Mouse (Mus musculus) lung, embryonic 14.5 days (tissue): ENCODE results near the gene Rabac1. TPM values are rescaled to one million over a fixed set of nuclear protein-coding genes. Genes with fewer than 3 reads are reported as not detected.

Source experiments
- ATAC-seq: fragments of 200-750 bp; cut with Nextera tagmentation; 2 replicates; pipeline ENCODE4 v1.8.0; 2017; ENCODE audit warnings: mild to moderate bottlenecking, moderate TSS enrichment, moderate library complexity; ENCODE audit not compliant: insufficient read depth
- DNase-seq: peaks from one replicate; pipeline ENCODE4 v3.0.0-alpha.2; 2015
- H3K27ac ChIP-seq: fragments of 300-500 bp; sonication (generic); 2 replicates; pipeline ENCODE4 v1.5.1; 2014; ENCODE audit warnings: low read depth, mild to moderate bottlenecking, moderate library complexity
- H3K27me3 ChIP-seq: fragments of 300-500 bp; sonication (generic); 2 replicates; pipeline ENCODE4 v1.6.1; 2014; ENCODE audit warnings: low read length, control low read depth; ENCODE audit not compliant: insufficient read depth
- H3K36me3 ChIP-seq: fragments of 300-500 bp; sonication (generic); 2 replicates; pipeline ENCODE4 v1.6.1; 2014; ENCODE audit warnings: control low read depth; ENCODE audit not compliant: insufficient read depth
- H3K4me1 ChIP-seq: fragments of 300-500 bp; sonication (generic); 2 replicates; pipeline ENCODE4 v1.6.1; 2014; ENCODE audit warnings: antibody characterized with exemption, control low read depth; ENCODE audit not compliant: insufficient read depth
- H3K4me2 ChIP-seq: fragments of 300-500 bp; sonication (generic); 2 replicates; pipeline ENCODE4 v1.6.1; 2014; ENCODE audit warnings: mild to moderate bottlenecking
- H3K4me3 ChIP-seq: fragments of 300-500 bp; sonication (generic); 2 replicates; pipeline ENCODE4 v1.5.1; 2014; ENCODE audit warnings: low read depth, low read length
- H3K9ac ChIP-seq: fragments of 300-500 bp; sonication (generic); 2 replicates; pipeline ENCODE4 v1.6.1; 2014
- H3K9me3 ChIP-seq: fragments of 300-500 bp; sonication (generic); 2 replicates; pipeline ENCODE4 v1.6.1; 2016; ENCODE audit warnings: low read depth, low read length, control low read depth
- CTCF ChIP-seq: IDR thresholded peaks from 2 replicates; pipeline ENCODE4 v1.5.1; 2016; ENCODE audit warnings: antibody characterized with exemption, low read depth
- WGBS: fragments of 180-500 bp; shearing (Covaris S2); extraction: QIAGEN DNeasy Blood & Tissue Kit; methylation state at CpG from one replicate; pipeline ENCODE4 v1.1.7; 2014; 5-methylcytosine and 5-hydroxymethylcytosine counted together
- polyA plus RNA-seq: library from polyadenylated mRNA; unstranded; fragments of >200 nt; fragmentation: Nextera tagmentation; extraction: Ambion mirVana; gene quantifications from 2 replicates; pipeline ENCODE4 v1.2.1, GENCODE M21; 2014

Rabac1 gene
- polyA plus RNA-seq, 1 experiment from 2014 or later: 130 TPM

GRCm38 (mm10) chr7:24978781-24979180 lies 6.2 kb upstream of the Rabac1 start:
- no peak for ATAC-seq
- Histone ChIP-seq H3K27ac (no peak overlapping the region), H3K27me3 (no peaks in the 10 kb centered on the region), H3K4me3 (no peak overlapping the region), H3K9me3 (no peaks in the 10 kb centered on the region), H3K4me2 (no peak overlapping the region), H3K4me1 (no peaks in the 10 kb centered on the region), H3K36me3 (no peaks in the 10 kb centered on the region), H3K9ac (no peak overlapping the region)
- no peak for TF ChIP-seq CTCF
- no peak for DNase-seq
- WGBS: 77% methylated on average over 7 of the region's 7 CpGs

GRCm38 (mm10) chr7:24974893-24975595 lies 2.5 kb upstream of the Rabac1 start:
- no peak overlapping the region for H3K9ac ChIP-seq
- WGBS: 28% methylated on average over 9 of the region's 9 CpGs
- H3K27ac ChIP-seq: no peak overlapping the region
- 0 out of 2 replicates have a peak, but pooled peaks cover 3% of the 10 kb centered on the region for H3K4me1 ChIP-seq
- no peak overlapping the region for H3K4me3 ChIP-seq
- 0 out of 2 replicates have a peak, but pooled peaks cover 2% of the 10 kb centered on the region for H3K36me3 ChIP-seq
- TF ChIP-seq CTCF: peak; percentile 74
- H3K27me3 ChIP-seq: no peaks in the 10 kb centered on the region
- H3K9me3 ChIP-seq: no peaks in the 10 kb centered on the region
- H3K4me2 ChIP-seq: no peak overlapping the region
- DNase-seq: peak; percentile 80
- ATAC-seq: no peak

GRCm38 (mm10) chr7:24973902-24974301 lies 1.3 kb upstream of the Rabac1 start:
- DNase-seq (no peak), ATAC-seq (no peak)
- Histone ChIP-seq H3K4me3 (no peak overlapping the region), H3K36me3 (peaks cover 11% of the 10 kb centered on the region; the same call in 1 of the 2 replicates), H3K9me3 (no peaks in the 10 kb centered on the region), H3K27me3 (no peaks in the 10 kb centered on the region), H3K4me2 (no peak overlapping the region), H3K4me1 (0 out of 2 replicates have a peak, but pooled peaks cover 3% of the 10 kb centered on the region), H3K9ac (no peak overlapping the region), H3K27ac (no peak overlapping the region)
- 63% methylated on average over 5 of the region's 5 CpGs for WGBS
- no peak for TF ChIP-seq CTCF

- TF ChIP-seq CTCF: no peak
- H3K36me3 ChIP-seq: peaks cover 11% of the 10 kb centered on the region; the same call in 1 of the 2 replicates
- 0 out of 2 replicates have a peak, but pooled peaks cover 3% of the 10 kb centered on the region for H3K4me1 ChIP-seq
- no peak for ATAC-seq
- H3K9me3 ChIP-seq: no peaks in the 10 kb centered on the region
- no peak for DNase-seq
- no peak overlapping the region for H3K27ac ChIP-seq
- H3K27me3 ChIP-seq: no peaks in the 10 kb centered on the region
- no peak overlapping the region for H3K4me3 ChIP-seq
- H3K9ac ChIP-seq: no peak overlapping the region
- no peak overlapping the region for H3K4me2 ChIP-seq
- WGBS: 81% methylated on average over 4 of the region's 4 CpGs
Measured at GRCm38 (mm10) chr7:24973208-24973607, 654 bp upstream of the Rabac1 start.

GRCm38 (mm10) chr7:24971261-24971971 lies 1.1 kb downstream of the Rabac1 start:
- Histone ChIP-seq H3K4me2 (peak overlapping the region; percentile 81), H3K36me3 (peaks cover 11% of the 10 kb centered on the region; the same call in 1 of the 2 replicates), H3K27ac (no peak overlapping the region; the same call in 1 of the 2 replicates), H3K4me3 (peak overlapping the region; percentile 77), H3K9ac (peak overlapping the region; percentile 75), H3K4me1 (0 out of 2 replicates have a peak, but pooled peaks cover 3% of the 10 kb centered on the region), H3K9me3 (no peaks in the 10 kb centered on the region), H3K27me3 (no peaks in the 10 kb centered on the region)
- no peak; the same call in 1 of the 2 replicates for ATAC-seq
- DNase-seq: peak; percentile 71
- WGBS: 9% methylated on average over 19 of the region's 19 CpGs
- TF ChIP-seq CTCF: peak; percentile 79

- ATAC-seq: no peak
- Histone ChIP-seq H3K4me2 (no peak overlapping the region), H3K4me1 (0 out of 2 replicates have a peak, but pooled peaks cover 3% of the 10 kb centered on the region), H3K36me3 (peaks cover 11% of the 10 kb centered on the region; the same call in 1 of the 2 replicates), H3K27ac (no peak overlapping the region), H3K9me3 (no peaks in the 10 kb centered on the region), H3K4me3 (no peak overlapping the region), H3K9ac (no peak overlapping the region), H3K27me3 (no peaks in the 10 kb centered on the region)
- DNase-seq: no peak
- TF ChIP-seq CTCF: no peak
- 93% methylated on average over 3 of the region's 3 CpGs for WGBS
Measured at GRCm38 (mm10) chr7:24970341-24970740, 2.2 kb downstream of the Rabac1 start.

GRCm38 (mm10) chr7:24969805-24970204 lies 2.7 kb downstream of the Rabac1 start:
- Histone ChIP-seq H3K36me3 (peaks cover 11% of the 10 kb centered on the region; the same call in 1 of the 2 replicates), H3K27ac (no peak overlapping the region), H3K9me3 (no peaks in the 10 kb centered on the region), H3K4me1 (0 out of 2 replicates have a peak, but pooled peaks cover 3% of the 10 kb centered on the region), H3K9ac (no peak overlapping the region), H3K4me3 (no peak overlapping the region), H3K4me2 (no peak overlapping the region), H3K27me3 (no peaks in the 10 kb centered on the region)
- 72% methylated on average over 12 of the region's 12 CpGs for WGBS
- no peak for TF ChIP-seq CTCF
- ATAC-seq (no peak), DNase-seq (no peak)
